Mouse (Mus musculus): ENCODE measurements at regions not wholly inside any gene's neighbourhood (a gene's known extent, or its start where the extent isn't known, plus 50 kb on each side); places are given as distances from the start of the nearest gene placed in this dataset.
A peak's percentile ranks its signal among the peaks of the same experiment; 100 is the strongest.

DNA sequence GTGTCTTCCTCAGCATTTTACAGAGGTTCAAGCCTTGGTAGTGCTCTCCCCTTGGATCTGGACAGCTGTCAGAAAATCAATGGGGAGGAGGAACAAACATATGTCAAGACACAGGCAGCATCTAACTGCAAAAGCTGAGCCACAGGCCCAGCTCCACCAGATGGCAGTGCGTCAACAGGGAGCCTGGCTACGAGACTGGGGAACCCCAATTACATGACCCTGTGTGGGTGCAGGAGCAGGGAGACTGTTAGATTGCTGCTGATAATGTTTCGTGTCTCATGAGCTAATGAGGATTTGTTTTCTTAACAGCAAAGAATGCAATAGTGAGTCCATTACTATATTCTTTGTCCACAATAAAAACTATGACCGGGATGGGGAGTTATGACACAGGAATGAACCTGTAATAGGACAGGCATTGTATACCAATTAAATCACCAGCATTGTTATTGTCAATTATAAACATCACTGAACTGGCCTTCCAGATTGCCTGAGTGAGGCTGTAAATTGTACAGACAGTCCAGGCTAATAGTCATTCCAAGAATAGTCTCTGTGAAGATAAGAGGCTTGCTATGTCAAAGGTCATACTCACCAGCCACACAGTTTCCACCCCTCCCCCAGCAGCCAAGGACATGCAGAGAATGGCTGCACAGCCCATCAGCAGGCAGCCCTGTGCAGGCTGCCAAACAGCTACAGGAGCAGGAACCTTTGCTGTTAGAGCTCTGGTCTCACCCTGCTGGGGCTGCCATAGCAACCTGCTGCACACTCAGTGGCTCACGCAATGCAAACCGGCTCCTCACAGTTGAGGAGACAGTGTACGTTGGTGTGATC is 58.8 kb upstream of the Barx2 start:
- DNase-seq (ENCODE audit: low read depth, low spot score) = peak; percentile 63

DNA sequence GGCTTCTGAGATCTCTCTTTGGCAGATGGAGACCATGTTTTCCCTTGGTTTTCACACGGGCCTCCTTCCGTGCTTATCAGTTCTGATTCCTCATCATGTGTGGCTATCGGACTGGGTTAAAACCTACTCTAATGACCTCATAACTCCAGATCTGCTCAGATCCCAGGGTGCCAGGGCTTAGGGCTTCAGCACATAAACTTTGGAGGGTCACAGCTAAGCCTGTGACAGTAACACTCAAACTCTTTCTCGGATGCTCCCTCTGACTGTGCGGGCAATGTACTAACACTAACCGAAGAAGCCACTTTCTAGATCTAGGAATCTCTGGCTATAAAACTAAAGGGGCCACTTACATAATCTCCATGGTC is 59.3 kb upstream of the Barx2 start:
- DNase-seq (ENCODE audit: low read depth, low spot score) = no peak

DNA sequence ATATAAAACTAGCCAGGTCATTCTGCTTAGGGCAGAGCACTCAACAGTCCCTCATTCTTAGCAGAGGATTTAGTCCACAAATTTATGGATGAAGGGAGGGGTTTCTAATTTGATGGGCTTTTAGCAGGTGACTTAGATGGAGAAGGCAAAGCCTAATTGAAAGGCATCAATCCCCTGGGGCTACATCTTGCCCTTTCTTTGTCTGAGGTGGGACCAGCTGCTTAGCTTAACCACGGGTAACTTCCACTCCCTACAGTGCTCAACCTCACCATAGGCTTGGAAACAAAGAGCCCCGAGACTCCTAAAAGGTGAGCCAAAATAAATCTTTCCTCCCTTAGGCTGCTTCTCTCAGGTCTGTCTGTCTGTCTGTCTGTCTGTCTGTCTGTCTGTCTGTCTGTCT is 62.9 kb upstream of the Barx2 start:
- DNase-seq (ENCODE audit: low read depth, low spot score) = peak; percentile 93

DNA sequence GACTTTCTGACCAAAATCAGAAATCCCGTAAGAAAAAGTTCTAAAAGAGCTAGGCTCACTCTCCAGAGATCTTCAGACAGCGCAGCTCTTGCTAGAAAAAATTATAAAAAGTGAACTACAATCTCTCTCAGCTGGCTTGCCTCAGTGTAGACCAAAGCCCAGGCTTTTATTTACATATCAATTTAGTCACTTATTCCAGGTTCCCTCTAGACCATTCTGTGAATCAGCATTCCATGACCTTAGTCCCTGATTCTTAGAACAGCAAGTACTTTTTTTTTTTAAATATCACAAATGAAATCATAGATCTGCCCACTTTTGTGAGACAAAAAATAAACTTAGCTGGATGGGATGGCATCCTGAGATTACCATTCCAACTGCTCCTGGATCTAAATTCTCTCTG is 64.8 kb upstream of the Barx2 start:
- no peak for DNase-seq (ENCODE audit: low read depth, low spot score)

DNA sequence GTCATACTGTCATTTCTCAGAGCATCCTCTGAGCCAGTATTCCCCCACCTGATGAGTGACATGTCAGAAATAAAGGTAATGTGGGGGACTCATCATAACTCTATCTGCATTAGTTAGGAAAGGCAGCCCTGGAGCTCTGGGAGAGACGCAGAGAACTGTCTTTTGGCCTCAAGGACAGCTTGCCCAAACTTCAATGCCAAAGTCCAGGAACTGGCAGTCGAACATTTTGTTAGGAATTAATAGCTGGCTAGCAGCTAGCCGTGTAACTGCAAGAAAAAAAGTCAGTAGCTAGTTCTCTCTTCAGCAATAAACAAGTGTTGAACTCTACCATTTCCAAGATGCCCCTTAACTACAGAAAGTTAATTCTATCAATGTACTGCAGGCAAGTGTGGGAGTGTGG is 65.9 kb upstream of the Barx2 start:
- no peak for DNase-seq (ENCODE audit: low read depth, low spot score)

DNA sequence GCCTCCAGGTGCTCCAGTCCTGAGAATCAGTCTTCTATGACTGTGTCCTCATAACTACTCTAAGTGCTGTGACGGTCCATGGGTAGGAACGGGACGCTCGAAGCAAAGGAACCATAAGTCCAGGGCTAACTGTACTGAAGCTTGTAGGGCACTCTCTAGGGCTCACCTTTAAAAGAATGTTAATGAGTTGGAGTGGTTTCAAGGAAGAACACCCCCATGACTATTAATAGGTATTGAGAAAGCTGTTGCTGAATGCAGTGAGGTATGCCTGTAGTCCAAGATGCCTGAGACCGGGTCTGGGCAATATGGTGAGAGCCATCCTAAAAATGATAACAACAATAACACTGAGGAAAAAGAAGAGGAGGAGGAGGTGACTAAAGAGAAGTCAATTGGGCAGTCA is 67.2 kb upstream of the Barx2 start:
- no peak for DNase-seq (ENCODE audit: low read depth, low spot score)

DNA sequence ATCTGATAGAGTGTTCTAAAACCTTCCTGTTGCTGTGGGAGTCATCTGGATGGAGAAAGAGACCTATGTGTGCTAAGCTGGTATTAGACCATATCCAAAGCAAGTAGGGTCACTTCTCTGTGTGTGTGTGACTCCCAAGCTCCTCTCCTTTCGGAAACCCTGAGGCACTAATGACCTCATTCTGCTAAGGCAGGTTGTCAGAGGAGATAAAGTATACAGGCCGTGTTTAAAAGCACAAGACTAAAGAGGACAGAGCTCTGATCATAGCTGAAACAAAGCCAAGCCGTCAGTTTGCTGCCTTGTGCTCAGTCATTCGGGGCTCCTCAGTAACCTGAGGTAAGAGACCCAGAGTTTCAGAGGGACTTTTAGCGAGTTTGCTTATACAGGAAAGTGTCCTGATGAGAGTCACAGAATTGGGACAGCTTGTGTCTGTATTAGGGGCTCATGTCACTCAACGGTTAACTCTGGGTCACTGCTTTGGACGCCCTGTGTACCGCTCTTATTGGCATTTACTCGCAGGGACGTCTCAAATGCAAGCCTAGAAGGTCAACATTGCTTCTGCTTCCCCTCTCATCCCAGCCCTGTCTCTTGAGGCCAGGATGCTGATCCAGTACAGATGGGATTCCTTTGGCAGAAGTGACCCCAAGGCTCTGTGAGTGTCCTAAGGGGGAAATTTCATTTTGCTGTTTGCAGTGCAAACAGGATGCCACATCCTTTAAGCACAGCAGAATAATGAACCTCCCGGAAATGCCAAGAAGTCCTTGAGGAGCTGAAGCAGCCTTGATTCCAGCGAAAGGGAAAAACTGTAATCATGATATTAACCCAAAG is 70.7 kb upstream of the Barx2 start:
- DNase-seq (ENCODE audit: low read depth, low spot score) = no peak

DNA sequence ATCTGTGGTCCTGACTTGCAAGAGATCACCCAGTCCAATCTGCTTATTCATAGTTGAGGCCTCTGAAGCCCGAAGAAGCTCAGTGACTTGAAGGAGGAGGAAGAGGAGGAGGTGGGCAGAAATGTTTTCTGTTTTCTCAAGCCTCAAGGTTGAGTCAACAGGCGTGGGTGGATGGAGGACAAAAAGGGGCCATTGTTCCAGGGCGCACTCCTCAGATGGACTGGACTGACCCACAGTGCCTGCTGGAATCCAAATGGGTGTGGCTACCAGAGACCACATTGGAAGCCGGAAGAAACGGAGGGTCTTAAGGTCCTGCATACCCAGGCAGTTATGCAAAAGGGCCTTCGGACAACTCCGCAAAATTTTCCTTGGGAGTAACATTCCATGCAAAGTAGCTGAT is 75.6 kb upstream of the Barx2 start:
- DNase-seq (ENCODE audit: low read depth, low spot score) = no peak

DNA sequence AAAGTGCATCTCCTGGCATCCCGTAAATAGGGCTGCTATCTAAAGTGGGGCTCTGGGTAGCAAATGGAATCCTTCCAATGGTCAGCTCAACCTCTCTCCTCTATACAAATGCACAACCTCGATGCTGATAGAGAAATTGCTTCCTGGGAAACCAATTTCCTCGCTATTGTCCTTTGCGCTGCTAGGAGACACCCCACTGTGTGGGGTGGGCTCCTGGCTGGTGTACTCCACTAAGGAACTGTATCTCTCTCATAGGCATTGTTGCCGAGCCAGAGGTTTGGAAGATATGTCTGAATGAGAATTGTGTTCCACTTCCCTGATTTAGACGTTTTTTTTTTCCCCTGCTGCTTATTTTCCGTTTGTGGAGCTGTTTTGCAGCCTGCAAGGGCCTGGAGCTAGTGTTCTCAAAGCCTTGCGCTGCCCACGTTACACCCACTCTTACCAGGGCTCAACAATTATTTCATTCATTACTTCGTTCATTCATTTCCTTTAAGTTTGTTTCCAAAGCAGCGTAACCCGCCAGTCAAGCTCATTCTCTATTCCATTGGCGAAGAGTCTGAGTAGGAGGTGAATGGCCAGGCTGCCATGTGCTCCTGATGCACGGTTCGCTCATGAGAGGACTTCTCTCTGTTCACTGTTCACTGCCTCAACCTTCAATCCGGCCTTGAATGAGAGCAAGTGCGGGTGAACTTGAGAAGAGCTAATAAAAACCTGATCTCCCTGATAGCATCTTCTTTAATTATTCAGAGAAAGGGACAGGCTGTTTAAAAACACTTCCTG is 76.5 kb upstream of the Barx2 start:
- peak; percentile 69 for DNase-seq (ENCODE audit: low read depth, low spot score)

DNA sequence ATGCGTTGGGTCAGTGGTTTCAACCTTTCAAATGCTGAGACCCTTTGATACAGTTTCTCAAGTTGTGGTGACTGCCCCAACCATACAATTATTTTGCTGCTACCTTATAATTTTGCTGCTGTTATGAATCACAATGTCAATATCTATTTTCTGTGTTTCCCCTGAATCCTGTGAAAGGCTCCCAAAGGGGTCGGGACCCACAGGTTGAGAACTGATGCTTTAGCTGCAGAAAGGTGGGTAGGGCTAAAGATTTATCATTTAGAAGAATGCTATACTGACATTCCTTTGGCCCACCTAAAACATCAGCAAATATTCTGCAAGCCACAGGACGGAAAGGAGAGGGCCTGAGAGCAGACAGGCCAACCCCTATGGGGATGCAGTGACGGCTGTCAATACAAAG is 77.2 kb upstream of the Barx2 start:
- DNase-seq (ENCODE audit: low read depth, low spot score) = no peak

DNA sequence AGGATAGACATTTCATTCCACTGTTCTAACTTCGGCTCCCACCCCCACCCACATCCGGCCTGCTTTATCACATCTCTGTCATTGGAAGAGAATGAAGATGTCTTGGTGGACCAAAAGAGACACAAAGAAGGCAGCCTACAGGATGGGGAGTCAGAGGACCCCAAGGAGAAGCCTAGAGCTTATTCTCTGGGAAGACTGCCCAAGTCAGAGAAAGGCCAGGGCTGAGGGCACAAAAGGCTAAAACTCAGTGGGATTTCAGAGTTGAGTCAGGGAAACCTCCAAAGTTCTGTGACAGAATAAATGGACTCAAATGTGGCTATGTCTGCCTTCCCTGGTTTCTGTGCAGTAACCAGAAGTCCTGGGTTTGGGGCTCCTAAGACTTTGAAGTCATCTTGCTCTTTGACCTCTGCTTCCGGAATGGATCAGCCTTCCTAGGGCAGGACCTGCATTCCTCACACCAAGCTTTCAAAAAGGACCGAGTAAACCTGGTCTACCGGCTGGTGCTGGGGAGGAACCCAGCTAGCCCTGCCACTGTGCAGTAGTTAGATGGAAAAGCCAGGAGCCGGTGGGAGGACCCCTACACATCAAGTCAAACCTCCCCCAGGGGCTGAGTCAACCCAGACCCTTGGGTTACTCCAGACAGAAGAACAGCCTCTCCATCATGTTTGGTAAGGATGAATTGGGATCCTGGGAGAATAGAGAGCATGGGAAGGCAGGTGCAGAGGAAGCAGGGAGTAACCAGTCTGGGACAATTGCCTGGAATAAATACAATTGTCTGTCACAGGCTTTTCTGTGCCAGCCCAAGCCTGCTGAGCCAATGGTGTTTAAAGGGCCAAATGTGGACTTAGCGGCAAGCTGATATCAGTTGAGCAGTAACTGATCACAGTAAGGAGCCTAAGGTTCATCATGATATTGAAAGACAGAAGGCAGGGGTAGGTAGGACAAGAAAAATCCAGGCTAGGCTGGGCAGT is 80.7 kb upstream of the Barx2 start:
- DNase-seq (ENCODE audit: low read depth, low spot score) = no peak

DNA sequence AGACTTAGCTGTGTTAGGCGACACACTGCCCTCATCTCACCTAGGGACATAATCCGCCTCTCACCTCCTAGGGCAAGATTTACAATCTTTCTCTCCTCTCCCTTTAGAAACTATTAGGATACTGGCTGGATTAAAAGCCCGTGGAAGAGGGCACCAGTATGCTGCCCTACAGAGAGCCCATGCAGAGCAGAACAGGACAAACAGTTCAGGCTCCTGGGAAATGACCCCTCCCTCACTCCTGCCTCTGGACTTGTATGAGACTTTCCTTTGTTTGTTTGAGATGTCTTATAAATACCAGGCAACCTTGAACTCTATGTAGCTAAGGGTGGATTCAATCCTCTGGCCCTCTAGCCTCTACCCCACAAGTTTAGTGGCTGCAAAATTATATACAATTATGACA is 81.8 kb upstream of the Barx2 start:
- no peak for DNase-seq (ENCODE audit: low read depth, low spot score)

DNA sequence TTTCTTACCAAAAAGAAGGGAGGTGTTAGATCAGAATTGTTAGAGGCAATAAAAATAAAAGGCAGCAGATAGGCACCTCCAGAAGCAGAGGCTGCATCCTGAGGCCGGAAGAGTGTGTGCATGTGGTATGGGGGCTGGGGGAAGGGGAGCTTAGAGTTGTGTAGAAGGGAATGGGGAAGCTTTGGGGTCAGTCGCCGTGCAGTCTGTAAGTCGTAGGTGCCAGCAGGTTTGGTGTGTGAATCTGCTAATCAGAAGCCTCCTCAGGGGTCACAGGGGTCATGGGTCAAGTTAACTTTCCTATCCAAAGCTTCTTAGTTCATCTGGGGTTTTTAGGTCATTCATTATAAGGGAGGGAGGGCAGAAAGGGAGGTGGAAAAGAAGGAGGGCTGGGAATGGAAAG is 82.4 kb upstream of the Barx2 start:
- no peak for DNase-seq (ENCODE audit: low read depth, low spot score)

DNA sequence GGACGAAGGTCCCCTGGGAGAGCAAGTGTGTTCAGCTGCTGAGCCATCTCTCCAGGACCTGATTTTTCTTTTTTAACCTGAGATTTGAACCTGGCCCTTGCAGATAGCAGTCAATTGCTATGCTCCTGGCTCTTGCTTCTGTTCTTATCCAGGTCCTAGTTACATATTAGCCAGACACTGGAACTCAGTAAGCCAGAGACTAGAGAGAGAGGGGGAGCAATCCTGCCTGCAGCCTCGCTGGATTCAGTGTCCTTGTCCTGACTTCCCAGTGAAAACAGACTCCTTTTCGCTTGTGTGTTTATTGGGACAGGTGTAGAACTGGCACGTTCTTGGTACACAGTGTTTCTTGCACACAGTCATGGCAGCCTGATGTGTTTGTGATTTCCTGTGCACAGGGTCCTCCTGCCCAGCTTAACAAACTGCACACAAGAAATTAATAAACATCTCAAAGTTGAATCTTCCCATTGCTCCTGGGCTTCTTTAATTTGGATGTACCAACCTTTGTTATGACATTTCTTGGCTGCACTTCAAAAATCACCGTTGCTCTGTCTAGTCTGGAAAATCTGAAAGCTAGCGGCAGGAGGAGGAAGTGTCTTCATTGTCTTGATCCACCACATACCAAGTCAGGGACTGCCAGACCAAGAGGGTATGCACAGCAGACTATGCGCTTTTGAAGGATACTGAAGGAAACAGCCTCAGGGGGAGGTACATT is 83.4 kb upstream of the Barx2 start:
- DNase-seq (ENCODE audit: low read depth, low spot score) = no peak

DNA sequence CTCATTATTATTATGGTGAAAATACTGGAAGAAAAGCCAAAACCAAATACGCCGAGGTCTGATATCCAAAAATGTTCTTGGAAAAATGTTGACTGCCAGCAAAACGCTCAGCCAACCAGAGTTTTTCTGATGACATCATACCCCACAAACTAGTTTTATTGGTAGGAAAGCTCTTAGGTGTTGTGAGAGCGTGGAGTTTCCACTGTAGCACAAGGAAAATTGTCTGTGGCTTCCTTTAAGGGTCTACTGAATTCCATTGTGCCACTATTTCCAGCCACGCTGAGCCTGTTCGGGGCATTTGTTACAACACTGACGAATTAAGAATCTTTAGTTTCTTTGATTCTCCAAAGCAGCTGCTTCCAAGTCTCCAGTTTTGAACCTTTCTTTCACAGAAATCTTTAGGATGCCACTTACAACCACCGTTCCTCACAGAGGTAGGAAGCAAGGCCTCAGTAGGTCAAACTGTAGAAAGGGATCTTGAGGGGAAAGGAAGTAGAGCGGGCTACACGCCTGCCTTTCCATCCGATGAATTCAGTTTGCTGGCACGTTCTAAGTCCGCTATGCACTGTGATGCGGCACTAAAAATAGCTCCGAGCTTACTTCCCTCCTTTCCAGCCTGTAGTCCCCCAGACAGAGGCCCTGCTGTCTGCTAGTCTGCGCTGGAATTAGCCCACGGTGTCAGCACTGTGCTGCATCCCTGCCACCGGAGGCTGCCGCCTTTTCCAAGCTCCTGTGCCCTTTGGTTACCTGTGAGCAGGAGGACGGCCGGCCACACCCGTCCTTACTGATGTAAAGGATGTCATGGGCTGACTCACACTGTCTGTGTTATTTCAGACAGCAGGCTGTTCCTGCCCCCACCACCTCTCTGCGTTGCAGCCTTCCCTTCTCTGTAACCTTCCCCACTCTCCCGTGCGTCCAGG is 84.2 kb upstream of the Barx2 start:
- peak; percentile 28 for DNase-seq (ENCODE audit: low read depth, low spot score)

DNA sequence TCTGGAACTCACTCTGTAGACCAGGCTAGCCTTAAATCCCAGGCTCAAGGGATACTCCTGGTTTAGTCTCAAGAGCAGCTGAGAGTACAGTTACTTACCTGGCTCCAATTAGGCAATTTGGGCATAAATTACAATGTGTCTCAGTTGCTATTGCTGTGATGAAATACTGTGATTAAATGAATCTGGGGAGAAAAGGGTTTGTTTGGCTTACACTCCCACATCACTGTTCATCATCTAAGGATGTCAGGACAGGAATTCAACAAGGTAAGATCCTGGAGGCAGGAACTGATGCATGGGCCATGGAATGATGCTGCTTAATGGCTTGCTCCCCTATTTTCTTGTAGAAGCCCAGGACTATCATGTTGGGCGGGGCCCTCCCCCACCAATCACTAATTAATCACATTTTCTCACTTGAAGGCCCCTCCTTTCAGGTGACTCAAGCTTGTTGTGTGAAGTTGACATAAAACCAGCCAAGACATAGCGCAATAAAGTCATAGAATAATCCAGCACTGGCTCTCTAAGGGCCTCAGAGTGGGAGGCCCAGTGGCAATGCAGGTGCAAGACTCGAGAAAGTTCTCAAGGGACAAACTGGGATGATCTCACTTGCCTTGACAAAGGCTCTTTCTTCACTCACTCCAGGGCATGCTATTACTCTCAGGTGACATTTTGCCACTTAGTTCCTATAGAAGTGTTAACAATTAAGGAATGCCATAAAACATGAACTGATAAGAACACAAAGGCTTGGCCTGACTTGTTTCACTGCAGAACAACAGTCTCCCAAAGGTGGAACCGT is 85.4 kb upstream of the Barx2 start:
- no peak for DNase-seq (ENCODE audit: low read depth, low spot score)

DNA sequence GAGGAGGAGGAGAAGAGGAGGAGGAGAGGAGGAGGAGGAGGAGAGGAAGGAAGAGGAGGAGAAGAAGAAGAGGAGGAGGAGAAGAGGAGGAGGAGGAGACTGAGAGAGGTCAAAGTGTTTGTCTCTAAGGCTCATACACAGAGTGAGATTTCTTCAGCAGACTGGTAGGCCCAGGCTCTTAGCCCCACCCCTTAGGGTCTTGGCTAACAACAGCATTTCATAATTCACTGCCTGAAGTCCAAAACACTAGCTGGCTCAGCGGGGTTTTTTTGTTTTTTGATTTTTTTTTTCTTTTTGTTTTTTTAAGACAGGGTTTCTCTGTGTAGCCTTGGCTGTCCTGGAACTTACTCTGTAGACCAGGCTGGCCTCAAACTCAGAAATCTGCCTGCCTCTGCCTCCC is 86.5 kb upstream of the Barx2 start:
- DNase-seq (ENCODE audit: low read depth, low spot score) = no peak

DNA sequence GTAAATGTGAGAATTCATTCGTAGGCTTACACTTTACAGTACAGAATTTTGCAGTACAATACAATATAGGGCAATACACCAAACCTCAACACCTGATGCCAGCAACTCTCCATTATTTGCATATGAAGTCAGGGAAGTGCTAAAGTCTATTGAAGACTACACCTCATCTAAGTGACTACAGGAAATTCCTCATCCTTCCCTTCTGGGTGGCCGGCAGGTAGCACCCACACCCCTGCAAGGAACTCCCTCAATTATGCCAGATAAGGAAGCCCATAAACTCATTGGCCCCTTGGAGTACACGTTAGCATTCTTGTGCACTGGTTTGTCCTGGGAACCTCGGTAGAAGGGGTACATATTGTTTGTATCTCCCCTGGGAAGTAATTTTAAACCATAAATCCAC is 89.7 kb upstream of the Barx2 start:
- DNase-seq (ENCODE audit: low read depth, low spot score) = peak; percentile 30

DNA sequence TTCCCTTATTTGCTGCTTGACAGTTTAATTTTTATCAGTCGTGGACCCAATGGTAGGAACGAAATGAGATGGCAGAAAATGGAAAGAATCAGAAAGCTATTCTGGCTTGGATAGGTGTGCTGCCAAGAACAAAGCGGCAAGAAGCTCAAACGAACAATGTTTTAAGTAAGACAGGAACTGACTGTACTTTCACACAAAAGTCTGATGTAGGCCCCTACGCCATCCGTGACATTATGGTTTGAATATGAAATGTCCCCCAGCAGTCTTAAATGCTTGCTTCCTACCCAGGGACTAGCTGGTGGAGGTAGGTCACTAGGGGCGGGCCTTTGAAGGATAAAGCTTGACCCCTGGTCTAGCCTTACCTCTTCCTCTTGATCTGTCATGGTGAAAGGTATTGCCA is 90.5 kb upstream of the Barx2 start:
- no peak for DNase-seq (ENCODE audit: low read depth, low spot score)

Measured in ES-CJ7 (cell line).